Mouse (Mus musculus) olfactory bulb, adult 2 months (tissue): ENCODE measurements at regions not wholly inside any gene's neighbourhood (a gene's known extent, or its start where the extent isn't known, plus 50 kb on each side); places are given as distances from the start of the nearest gene placed in this dataset.

Experiments used
- CTCF ChIP-seq: fragments of 200-500 bp; IDR thresholded peaks from 2 replicates; pipeline ENCODE4 v1.5.1; 2012; ENCODE audit warnings: low read depth, mild to moderate bottlenecking, low read length, moderate library complexity; ENCODE audit not compliant: insufficient read depth
- POLR2A ChIP-seq: fragments of 200-500 bp; IDR thresholded peaks from 2 replicates; pipeline ENCODE4 v1.6.1; 2012; ENCODE audit warnings: mild to moderate bottlenecking, low read depth, low read length, moderate library complexity; ENCODE audit not compliant: insufficient read depth

- TF ChIP-seq POLR2A (no peak), CTCF (no peak)
Observed at GRCm38 (mm10) chr11:12873712-12874111, 409.0 kb upstream of the Cobl start.
